ENCODE assay signal across 8 mouse cellular contexts in the genomic region with DNA sequence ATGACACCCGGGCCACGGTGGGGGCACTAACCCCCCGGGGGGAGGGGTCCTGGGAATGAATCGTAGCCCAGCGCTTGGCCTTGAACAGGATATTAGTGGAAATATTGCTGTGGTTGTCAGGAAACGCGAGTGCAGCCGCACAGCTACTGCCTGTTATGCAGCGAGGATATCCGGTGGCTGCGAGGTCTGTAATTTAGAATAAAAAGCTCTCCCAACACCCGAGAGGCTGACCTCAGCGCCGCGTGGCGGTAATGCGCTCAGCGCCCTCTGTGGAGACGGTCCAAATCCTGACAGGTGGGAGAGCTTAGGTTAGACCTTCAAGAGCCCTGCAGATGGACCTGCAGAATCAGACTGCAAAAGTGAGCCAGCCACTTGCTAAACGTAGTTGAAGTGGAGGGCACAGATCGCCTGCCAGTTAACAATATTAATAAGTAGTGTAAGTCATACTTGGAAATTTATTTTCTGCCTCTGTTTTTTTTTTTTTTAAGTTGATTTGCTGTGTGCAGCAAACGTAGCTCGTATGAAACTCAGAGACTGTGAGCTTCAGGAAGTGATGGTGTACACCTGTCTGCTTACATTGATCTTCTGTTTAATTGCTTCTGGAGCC. TPM values are rescaled to one million over a fixed set of nuclear protein-coding genes. Genes with fewer than 3 reads are reported as not detected.
A peak's percentile ranks its signal among the peaks of the same experiment; 100 is the strongest.
DNase-seq lines count a peak whose midpoint lies in the region; ATAC-seq lines count a peak whose summit lies in the region.

No protein-coding gene starts in this region.

- peak overlapping the region; percentile 96 for H3K4me2 ChIP-seq in kidney, embryonic 16.5 days (replicated peaks; ENCODE audit: low read depth, low read length)

- peak overlapping the region; percentile 75 for H3K9ac ChIP-seq in kidney, embryonic 16.5 days (replicated peaks; ENCODE audit: low read length)

- DNase-seq in adrenal gland, postnatal 25 days, result peak; percentile 61
- DNase-seq in adrenal gland, adult 18-20 months (ENCODE audit: low spot score in 2 of 2), result no peak
- peak; percentile 77 for DNase-seq in 3134 (ENCODE audit: extremely low read depth, insufficient read length, low spot score)
- DNase-seq in heart, adult 18-20 months, result peak; percentile 76 to 77
- peak; percentile 69 for DNase-seq in lung, postnatal 36 days
- DNase-seq in spleen, adult 12 weeks (ENCODE audit: low spot score), result peak; percentile 63

- H3K9me3 ChIP-seq in kidney, embryonic 16.5 days (ENCODE audit: low read length), result no peaks in the 10 kb centered on the region

- peaks cover 3% of the 10 kb centered on the region; the same call in 1 of the 2 replicates for H3K4me1 ChIP-seq in brown adipose tissue, adult 24 weeks (ENCODE audit: control insufficient read depth, insufficient read depth, insufficient read length, low read length)
- peaks cover 12% of the 10 kb centered on the region for H3K4me1 ChIP-seq in kidney, embryonic 16.5 days (ENCODE audit: insufficient read depth, low read length)

- H3K36me3 ChIP-seq in kidney, embryonic 16.5 days (ENCODE audit: insufficient read depth, low read length), result no peaks in the 10 kb centered on the region

- ATAC-seq in kidney, embryonic 16.5 days (ENCODE audit: low FRiP score, low TSS enrichment), result peak; percentile 68

- no peaks in the 10 kb centered on the region for H3K27me3 ChIP-seq in kidney, embryonic 16.5 days (ENCODE audit: insufficient read depth, low read length)

- peak overlapping the region; percentile 82 for H3K27ac ChIP-seq in brown adipose tissue, adult 24 weeks (replicated peaks; ENCODE audit: low read depth, low read length)
- H3K27ac ChIP-seq in kidney, embryonic 16.5 days (ENCODE audit: low read length), result peak overlapping the region; percentile 92

- WGBS in kidney, embryonic 16.5 days, result 3% methylated on average over 23 of the region's 23 CpGs

- H3K4me3 ChIP-seq in brown adipose tissue, adult 24 weeks (ENCODE audit: insufficient read depth, low read depth, low read length), result peak overlapping the region; percentile 84
- peak overlapping the region; percentile 86 for H3K4me3 ChIP-seq in kidney, embryonic 16.5 days (ENCODE audit: low read length)

RNA-seq across cellular contexts. Expression of gene Tmem131l, which starts 0.6 kb away (rescaled TPM):
- total RNA-seq in adrenal gland, postnatal 25 days (2021), result 48.2 and 56.9 TPM in 2 replicates
- 10 to 100 TPM; 14.0 to 26.4 TPM for total RNA-seq in adrenal gland, adult 18-20 months (2021)
- 8.4 and 9.8 TPM in 2 replicates for polyA plus RNA-seq in brown adipose tissue, adult 24 weeks (2012; ENCODE audit: insufficient read depth, insufficient read length, missing spikeins)
- 10 to 100 TPM; 17.1 to 24.2 TPM for total RNA-seq in heart, adult 18-20 months (2021)
- polyA plus RNA-seq in kidney, embryonic 16.5 days (2015; fragmentation: Nextera tagmentation; extraction: Ambion mirVana), result 33.5 and 35.1 TPM in 2 replicates

Comparison
In these comparisons a context has a peak if more than half of its experiments do, and no peak if none do; other contexts are left out.
1. DNase-seq: peak in adrenal gland, postnatal 25 days (single experiment), 3134 (single experiment), heart, adult 18-20 months (2 of 2), lung, postnatal 36 days (single experiment) and spleen, adult 12 weeks (single experiment); none in adrenal gland, adult 18-20 months (0 of 2).